Mouse (Mus musculus): ENCODE data around the gene Tbc1d22a.

- TF ChIP-seq POLR2A (IDR thresholded peaks at IDR 0.05; ENCODE audit: insufficient read depth, low read depth, low read length): no peak
- TF ChIP-seq CTCF (IDR thresholded peaks at IDR 0.05; ENCODE audit: insufficient read depth, low read depth, low read length): no peak
Observed at GRCm38 (mm10) chr15:86229623-86230022, 15.4 kb downstream of the Tbc1d22a start.

Measured in olfactory bulb, adult 2 months (tissue).